Mouse (Mus musculus) liver, embryonic 12.5 days (tissue): Measurements from ENCODE around the gene Zfp341. TPM values are rescaled to one million over a fixed set of nuclear protein-coding genes. Genes with fewer than 3 reads are reported as not detected.

Experiments used
- ATAC-seq: fragments of 200-750 bp; cut with Nextera tagmentation; 2 replicates; pipeline ENCODE4 v1.8.0; 2017; ENCODE audit warnings: moderate number of reproducible peaks, mild to moderate bottlenecking, moderate library complexity
- H3K27ac ChIP-seq: fragments of 300-500 bp; sonication (generic); 2 replicates; pipeline ENCODE4 v1.5.1; 2016; ENCODE audit warnings: mild to moderate bottlenecking
- H3K27me3 ChIP-seq: fragments of 300-500 bp; sonication (generic); replicated peaks from 2 replicates; pipeline ENCODE4 v1.6.1; 2016; ENCODE audit warnings: mild to moderate bottlenecking, moderate library complexity
- H3K36me3 ChIP-seq: fragments of 300-500 bp; sonication (generic); 2 replicates; pipeline ENCODE4 v1.6.1; 2016; ENCODE audit warnings: mild to moderate bottlenecking, moderate library complexity
- H3K4me1 ChIP-seq: fragments of 300-500 bp; sonication (generic); 2 replicates; pipeline ENCODE4 v1.6.1; 2016
- H3K4me2 ChIP-seq: fragments of 300-500 bp; sonication (generic); 2 replicates; pipeline ENCODE4 v1.6.1; 2016; ENCODE audit warnings: mild to moderate bottlenecking, moderate library complexity
- H3K4me3 ChIP-seq: fragments of 300-500 bp; sonication (generic); 2 replicates; pipeline ENCODE4 v1.5.1; 2016; ENCODE audit warnings: mild to moderate bottlenecking, moderate library complexity
- H3K9ac ChIP-seq: fragments of 300-500 bp; sonication (generic); 2 replicates; pipeline ENCODE4 v1.6.1; 2016; ENCODE audit warnings: mild to moderate bottlenecking, moderate library complexity
- H3K9me3 ChIP-seq: fragments of 300-500 bp; sonication (generic); replicated peaks from 2 replicates; pipeline ENCODE4 v1.6.1; 2016; ENCODE audit warnings: mild to moderate bottlenecking, moderate library complexity
- WGBS: fragments of 180-500 bp; shearing (Covaris S2); methylation state at CpG from one replicate; pipeline ENCODE4 v1.1.7; 2016; ENCODE audit not compliant: insufficient replicate concordance; 5-methylcytosine and 5-hydroxymethylcytosine counted together
- polyA plus RNA-seq: library from polyadenylated mRNA; unstranded; fragments of >200 nt; fragmentation: Nextera tagmentation; extraction: Ambion mirVana; gene quantifications from 2 replicates; pipeline ENCODE4 v1.2.1, GENCODE M21; 2016

Zfp341 gene
- polyA plus RNA-seq, 1 experiment from 2014 or later: 2.2 TPM

GRCm38 (mm10) chr2:154680941-154681340 is 67.8 kb downstream of the Zfp341 start:
- no peak for ATAC-seq
- Histone ChIP-seq H3K36me3 (peaks cover 13% of the 10 kb centered on the region), H3K27me3 (no peaks in the 10 kb centered on the region), H3K9me3 (no peaks in the 10 kb centered on the region), H3K9ac (no peak overlapping the region), H3K27ac (no peak overlapping the region; the same call in 1 of the 2 replicates), H3K4me2 (no peak overlapping the region), H3K4me1 (peaks cover 53% of the 10 kb centered on the region), H3K4me3 (no peak overlapping the region)
- WGBS: 87% methylated on average over 6 of the region's 6 CpGs

GRCm38 (mm10) chr2:154682712-154683111 is 69.6 kb downstream of the Zfp341 start:
- 78% methylated on average over 1 of the region's 1 CpGs for WGBS
- Histone ChIP-seq H3K36me3 (peaks cover 13% of the 10 kb centered on the region), H3K27me3 (no peaks in the 10 kb centered on the region), H3K4me1 (peaks cover 52% of the 10 kb centered on the region), H3K27ac (no peak overlapping the region), H3K9ac (no peak overlapping the region), H3K4me3 (no peak overlapping the region), H3K9me3 (no peaks in the 10 kb centered on the region), H3K4me2 (no peak overlapping the region)
- no peak for ATAC-seq

- peaks cover 23% of the 10 kb centered on the region for H3K36me3 ChIP-seq
- H3K4me3 ChIP-seq: no peak overlapping the region
- peaks cover 31% of the 10 kb centered on the region for H3K4me1 ChIP-seq
- no peaks in the 10 kb centered on the region for H3K27me3 ChIP-seq
- 94% methylated on average over 7 of the region's 7 CpGs for WGBS
- H3K4me2 ChIP-seq: no peak overlapping the region
- no peak overlapping the region for H3K9ac ChIP-seq
- H3K9me3 ChIP-seq: no peaks in the 10 kb centered on the region
- ATAC-seq: no peak
- no peak overlapping the region for H3K27ac ChIP-seq
These were observed 71.9 kb downstream of the Zfp341 start for GRCm38 (mm10) chr2:154684901-154685470.

GRCm38 (mm10) chr2:154685772-154686171 is 72.7 kb downstream of the Zfp341 start:
- Histone ChIP-seq H3K9me3 (no peaks in the 10 kb centered on the region), H3K4me3 (no peak overlapping the region), H3K4me1 (peaks cover 23% of the 10 kb centered on the region), H3K27me3 (no peaks in the 10 kb centered on the region), H3K9ac (no peak overlapping the region), H3K4me2 (no peak overlapping the region), H3K36me3 (peaks cover 31% of the 10 kb centered on the region), H3K27ac (no peak overlapping the region)
- ATAC-seq: no peak
- WGBS: 78% methylated on average over 3 of the region's 3 CpGs

GRCm38 (mm10) chr2:154686819-154687218 is 73.7 kb downstream of the Zfp341 start:
- peaks cover 23% of the 10 kb centered on the region for H3K4me1 ChIP-seq
- ATAC-seq: no peak
- no peaks in the 10 kb centered on the region for H3K9me3 ChIP-seq
- no peaks in the 10 kb centered on the region for H3K27me3 ChIP-seq
- no peak overlapping the region for H3K4me2 ChIP-seq
- H3K27ac ChIP-seq: no peak overlapping the region
- H3K9ac ChIP-seq: no peak overlapping the region
- peaks cover 39% of the 10 kb centered on the region for H3K36me3 ChIP-seq
- no peak overlapping the region for H3K4me3 ChIP-seq
- 39% methylated on average over 3 of the region's 3 CpGs for WGBS

GRCm38 (mm10) chr2:154689391-154689790 is 76.3 kb downstream of the Zfp341 start:
- Histone ChIP-seq H3K36me3 (peaks cover 60% of the 10 kb centered on the region), H3K4me1 (peaks cover 23% of the 10 kb centered on the region), H3K27ac (no peak overlapping the region), H3K9ac (no peak overlapping the region), H3K9me3 (no peaks in the 10 kb centered on the region), H3K4me2 (no peak overlapping the region), H3K4me3 (no peak overlapping the region), H3K27me3 (no peaks in the 10 kb centered on the region)
- 85% methylated on average over 14 of the region's 14 CpGs for WGBS
- ATAC-seq: no peak

GRCm38 (mm10) chr2:154690959-154691358 is 77.9 kb downstream of the Zfp341 start:
- H3K4me3 ChIP-seq: no peak overlapping the region
- no peaks in the 10 kb centered on the region for H3K9me3 ChIP-seq
- no peak overlapping the region for H3K4me2 ChIP-seq
- peaks cover 65% of the 10 kb centered on the region for H3K36me3 ChIP-seq
- 90% methylated on average over 5 of the region's 5 CpGs for WGBS
- H3K9ac ChIP-seq: no peak overlapping the region
- no peak overlapping the region for H3K27ac ChIP-seq
- no peak for ATAC-seq
- H3K4me1 ChIP-seq: peaks cover 12% of the 10 kb centered on the region
- no peaks in the 10 kb centered on the region for H3K27me3 ChIP-seq

- H3K4me2 ChIP-seq: no peak overlapping the region
- H3K9ac ChIP-seq: no peak overlapping the region
- no peak overlapping the region for H3K27ac ChIP-seq
- no peaks in the 10 kb centered on the region for H3K9me3 ChIP-seq
- H3K4me1 ChIP-seq: no peaks in the 10 kb centered on the region
- no peak for ATAC-seq
- 75% methylated on average over 11 of the region's 11 CpGs for WGBS
- H3K27me3 ChIP-seq: no peaks in the 10 kb centered on the region
- H3K4me3 ChIP-seq: no peak overlapping the region
- peaks cover 65% of the 10 kb centered on the region for H3K36me3 ChIP-seq
These were observed 80.3 kb downstream of the Zfp341 start for GRCm38 (mm10) chr2:154693186-154693940.

GRCm38 (mm10) chr2:154693941-154694256 is 80.8 kb downstream of the Zfp341 start:
- H3K36me3 ChIP-seq: peaks cover 65% of the 10 kb centered on the region
- no peak overlapping the region for H3K9ac ChIP-seq
- H3K27me3 ChIP-seq: no peaks in the 10 kb centered on the region
- H3K4me3 ChIP-seq: no peak overlapping the region
- H3K9me3 ChIP-seq: no peaks in the 10 kb centered on the region
- no peaks in the 10 kb centered on the region for H3K4me1 ChIP-seq
- WGBS: 93% methylated on average over 12 of the region's 12 CpGs
- H3K27ac ChIP-seq: no peak overlapping the region
- no peak for ATAC-seq
- H3K4me2 ChIP-seq: no peak overlapping the region

GRCm38 (mm10) chr2:154695690-154696089 is 82.6 kb downstream of the Zfp341 start:
- Histone ChIP-seq H3K4me3 (no peak overlapping the region), H3K27ac (no peak overlapping the region), H3K27me3 (no peaks in the 10 kb centered on the region), H3K9ac (no peak overlapping the region), H3K4me1 (no peaks in the 10 kb centered on the region), H3K4me2 (no peak overlapping the region), H3K36me3 (peaks cover 49% of the 10 kb centered on the region), H3K9me3 (no peaks in the 10 kb centered on the region)
- 71% methylated on average over 8 of the region's 8 CpGs for WGBS
- ATAC-seq: no peak
